Mouse (Mus musculus) intestine, postnatal 0 days (tissue): Measurements from ENCODE around the gene Cdk19. TPM values are rescaled to one million over a fixed set of nuclear protein-coding genes. Genes with fewer than 3 reads are reported as not detected.

Experiments used
- ATAC-seq: fragments of 200-750 bp; cut with Nextera tagmentation; 2 replicates; pipeline ENCODE4 v1.8.0; 2017; ENCODE audit warnings: mild to moderate bottlenecking, moderate TSS enrichment, moderate library complexity
- H3K27ac ChIP-seq: fragments of 300-500 bp; sonication (generic); 2 replicates; pipeline ENCODE4 v1.5.1; 2014; ENCODE audit warnings: mild to moderate bottlenecking, low read depth, low read length, moderate library complexity
- H3K27me3 ChIP-seq: fragments of 300-500 bp; sonication (generic); replicated peaks from 2 replicates; pipeline ENCODE4 v1.6.1; 2014; ENCODE audit warnings: low read length, mixed read lengths; ENCODE audit not compliant: control insufficient read depth, insufficient read depth
- H3K36me3 ChIP-seq: fragments of 300-500 bp; sonication (generic); 2 replicates; pipeline ENCODE4 v1.6.1; 2014; ENCODE audit warnings: mild to moderate bottlenecking, moderate library complexity; ENCODE audit not compliant: control insufficient read depth, insufficient read depth
- H3K4me1 ChIP-seq: fragments of 300-500 bp; sonication (generic); replicated peaks from 2 replicates; pipeline ENCODE4 v1.6.1; 2014; ENCODE audit warnings: antibody characterized with exemption, low read length, mixed read lengths; ENCODE audit not compliant: control insufficient read depth, insufficient read depth
- H3K4me2 ChIP-seq: fragments of 300-500 bp; sonication (generic); replicated peaks from 2 replicates; pipeline ENCODE4 v1.6.1; 2014; ENCODE audit warnings: low read depth, mild to moderate bottlenecking, moderate library complexity
- H3K4me3 ChIP-seq: fragments of 300-500 bp; sonication (generic); 2 replicates; pipeline ENCODE4 v1.5.1; 2014; ENCODE audit warnings: low read depth, low read length
- H3K9ac ChIP-seq: fragments of 300-500 bp; sonication (generic); 2 replicates; pipeline ENCODE4 v1.6.1; 2014; ENCODE audit warnings: mild to moderate bottlenecking, low read depth, low read length
- H3K9me3 ChIP-seq: fragments of 300-500 bp; sonication (generic); 2 replicates; pipeline ENCODE4 v1.6.1; 2016; ENCODE audit warnings: mixed run types; ENCODE audit not compliant: control insufficient read depth
- CTCF ChIP-seq: sonication (generic); IDR thresholded peaks from 2 replicates; pipeline ENCODE4 v1.5.1; 2016; ENCODE audit warnings: low read depth, mild to moderate bottlenecking, control low read depth, antibody characterized with exemption, moderate library complexity
- WGBS: fragments of 180-500 bp; shearing (Covaris S2); extraction: QIAGEN DNeasy Blood & Tissue Kit; methylation state at CpG from one replicate; pipeline ENCODE4 v1.1.7; 2014; 5-methylcytosine and 5-hydroxymethylcytosine counted together
- polyA plus RNA-seq: library from polyadenylated mRNA; unstranded; fragments of >200 nt; fragmentation: Nextera tagmentation; extraction: Ambion mirVana; gene quantifications from 2 replicates; pipeline ENCODE4 v1.2.1, GENCODE M21; 2015

The Cdk19 gene
- polyA plus RNA-seq, 1 experiment from 2014 or later = 3.0 TPM

- TF ChIP-seq CTCF = peak; percentile 45; the same call in 1 of the 2 replicates
- no peak for ATAC-seq
- no peak overlapping the region for H3K4me3 ChIP-seq
- no peak overlapping the region for H3K4me2 ChIP-seq
- 92% methylated on average over 1 of the region's 1 CpGs for WGBS
- no peaks in the 10 kb centered on the region for H3K36me3 ChIP-seq
- H3K27ac ChIP-seq = no peak overlapping the region
- no peaks in the 10 kb centered on the region for H3K27me3 ChIP-seq
- no peak overlapping the region for H3K9ac ChIP-seq
- no peaks in the 10 kb centered on the region for H3K4me1 ChIP-seq
- peaks cover 7% of the 10 kb centered on the region; the same call in 1 of the 2 replicates for H3K9me3 ChIP-seq
Observed at GRCm38 (mm10) chr10:40305989-40306388, 33.4 kb upstream of the Cdk19 start.

DNA sequence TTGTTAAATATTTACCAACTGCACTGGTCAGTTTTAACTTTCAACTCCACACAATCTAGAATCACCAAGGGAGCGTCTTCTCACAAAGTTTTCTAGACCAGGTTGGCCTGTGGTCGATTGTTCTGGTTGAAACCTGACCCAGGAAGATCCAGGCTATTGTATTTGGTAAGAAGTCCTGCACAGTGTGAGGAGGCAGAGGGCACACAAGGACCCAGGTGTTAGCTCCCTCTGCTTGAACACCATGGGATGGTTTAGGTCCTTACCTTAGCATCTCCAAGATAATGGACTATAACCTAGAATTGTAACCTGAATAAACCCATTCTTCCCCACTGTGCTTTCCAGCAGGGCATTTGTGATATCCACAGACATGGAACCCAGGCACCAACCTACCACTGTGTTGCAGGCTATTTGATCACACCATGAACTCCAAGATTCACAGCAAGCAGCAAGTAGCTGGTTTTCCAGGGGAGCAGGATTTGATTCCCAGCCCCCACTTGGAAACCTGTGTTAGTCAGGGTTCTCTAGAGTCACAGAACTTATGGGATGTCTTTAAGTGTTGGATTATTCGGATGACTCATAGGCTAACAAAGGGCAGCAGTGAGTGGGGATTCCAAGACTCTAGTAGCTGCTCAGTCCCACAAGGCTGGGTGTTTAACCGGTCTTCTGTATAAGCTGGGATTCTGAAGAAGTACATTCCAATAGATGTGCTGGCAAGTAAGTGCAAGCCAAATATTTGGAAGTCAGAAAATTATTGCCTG is 31.4 kb upstream of the Cdk19 start:
- no peaks in the 10 kb centered on the region for H3K27me3 ChIP-seq
- no peaks in the 10 kb centered on the region for H3K36me3 ChIP-seq
- no peak for TF ChIP-seq CTCF
- no peak for ATAC-seq
- no peak overlapping the region for H3K4me2 ChIP-seq
- no peak overlapping the region for H3K9ac ChIP-seq
- WGBS = 38% methylated on average over 4 of the region's 4 CpGs
- H3K9me3 ChIP-seq = peaks cover 7% of the 10 kb centered on the region; the same call in 1 of the 2 replicates
- no peak overlapping the region for H3K4me3 ChIP-seq
- H3K27ac ChIP-seq = no peak overlapping the region
- H3K4me1 ChIP-seq = no peaks in the 10 kb centered on the region

GRCm38 (mm10) chr10:40309884-40310635 is 29.3 kb upstream of the Cdk19 start:
- H3K27me3 ChIP-seq = no peaks in the 10 kb centered on the region
- H3K36me3 ChIP-seq = no peaks in the 10 kb centered on the region
- H3K9ac ChIP-seq = no peak overlapping the region
- no peak overlapping the region for H3K27ac ChIP-seq
- 62% methylated on average over 6 of the region's 6 CpGs for WGBS
- H3K4me1 ChIP-seq = no peaks in the 10 kb centered on the region
- H3K9me3 ChIP-seq = peaks cover 7% of the 10 kb centered on the region; the same call in 1 of the 2 replicates
- no peak overlapping the region for H3K4me3 ChIP-seq
- no peak for TF ChIP-seq CTCF
- H3K4me2 ChIP-seq = no peak overlapping the region
- no peak for ATAC-seq

GRCm38 (mm10) chr10:40312781-40313180 is 26.6 kb upstream of the Cdk19 start:
- H3K4me3 ChIP-seq = no peak overlapping the region
- TF ChIP-seq CTCF = no peak
- no peaks in the 10 kb centered on the region for H3K9me3 ChIP-seq
- H3K27ac ChIP-seq = no peak overlapping the region
- no peak overlapping the region for H3K9ac ChIP-seq
- H3K27me3 ChIP-seq = no peaks in the 10 kb centered on the region
- WGBS = 76% methylated on average over 4 of the region's 4 CpGs
- H3K4me1 ChIP-seq = no peaks in the 10 kb centered on the region
- no peaks in the 10 kb centered on the region for H3K36me3 ChIP-seq
- H3K4me2 ChIP-seq = no peak overlapping the region
- no peak for ATAC-seq

GRCm38 (mm10) chr10:40316841-40317585 is 22.4 kb upstream of the Cdk19 start:
- Histone ChIP-seq H3K36me3 (no peaks in the 10 kb centered on the region), H3K27ac (no peak overlapping the region), H3K27me3 (no peaks in the 10 kb centered on the region), H3K4me3 (no peak overlapping the region), H3K4me2 (no peak overlapping the region), H3K9ac (no peak overlapping the region), H3K9me3 (no peaks in the 10 kb centered on the region), H3K4me1 (no peaks in the 10 kb centered on the region)
- TF ChIP-seq CTCF = no peak
- WGBS = 54% methylated on average over 7 of the region's 7 CpGs
- no peak for ATAC-seq

DNA sequence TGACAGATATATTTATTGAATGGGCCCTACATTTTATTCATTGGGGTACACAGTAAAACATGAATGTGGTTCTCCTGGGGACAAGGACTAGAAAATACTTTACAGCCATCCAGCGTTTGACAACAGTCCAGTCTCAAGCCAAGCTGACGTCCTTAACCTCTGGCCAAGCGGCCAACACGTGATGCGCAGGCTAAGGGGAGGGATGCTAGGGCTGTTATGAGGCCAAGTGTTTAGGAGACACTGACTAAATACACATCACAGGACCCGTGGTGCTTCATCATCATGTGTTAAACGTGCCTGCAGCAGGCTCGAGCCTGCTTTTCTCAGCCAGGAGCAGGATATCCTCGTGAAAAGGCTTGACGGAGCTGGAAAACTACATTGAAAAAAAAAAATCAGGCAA is 19.1 kb upstream of the Cdk19 start:
- H3K27ac ChIP-seq = no peak overlapping the region
- H3K27me3 ChIP-seq = no peaks in the 10 kb centered on the region
- no peak overlapping the region for H3K9ac ChIP-seq
- 89% methylated on average over 10 of the region's 10 CpGs for WGBS
- H3K9me3 ChIP-seq = no peaks in the 10 kb centered on the region
- no peak for ATAC-seq
- no peaks in the 10 kb centered on the region for H3K36me3 ChIP-seq
- no peak overlapping the region for H3K4me2 ChIP-seq
- H3K4me3 ChIP-seq = no peak overlapping the region
- TF ChIP-seq CTCF = no peak
- H3K4me1 ChIP-seq = no peaks in the 10 kb centered on the region
